Mouse (Mus musculus): ENCODE results near the gene Nipa1.

DNA sequence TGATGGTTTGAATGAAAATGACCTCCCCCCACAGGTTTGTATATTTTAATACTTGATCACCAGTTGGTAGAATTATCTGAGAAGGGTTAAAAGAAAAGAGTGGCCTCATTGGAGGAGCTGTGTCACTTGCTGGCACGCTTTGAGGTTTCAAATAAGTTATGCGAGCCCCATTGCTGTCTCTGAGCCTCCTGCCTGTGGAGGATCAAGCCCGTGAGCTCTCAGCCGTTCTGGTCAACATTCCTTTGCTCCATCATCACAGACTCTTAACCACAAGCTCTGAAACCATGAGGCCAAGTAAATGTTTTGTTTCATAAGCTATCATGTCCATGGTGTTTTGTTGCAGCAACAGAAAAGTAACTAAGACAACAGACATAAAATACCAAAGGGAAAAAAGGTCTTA lies 35.0 kb downstream of the Nipa1 start:
- TF ChIP-seq POLR2A (IDR thresholded peaks at IDR 0.05; ENCODE audit: control insufficient read depth, extremely low read depth, insufficient read depth, low read length, poor library complexity) (no peak), CTCF (IDR thresholded peaks at IDR 0.05; ENCODE audit: borderline replicate concordance, control insufficient read depth, extremely low read depth, insufficient read depth, low read length, poor library complexity) (no peak)
